31 mouse cellular contexts compared by ENCODE assay signal in the genomic region with DNA sequence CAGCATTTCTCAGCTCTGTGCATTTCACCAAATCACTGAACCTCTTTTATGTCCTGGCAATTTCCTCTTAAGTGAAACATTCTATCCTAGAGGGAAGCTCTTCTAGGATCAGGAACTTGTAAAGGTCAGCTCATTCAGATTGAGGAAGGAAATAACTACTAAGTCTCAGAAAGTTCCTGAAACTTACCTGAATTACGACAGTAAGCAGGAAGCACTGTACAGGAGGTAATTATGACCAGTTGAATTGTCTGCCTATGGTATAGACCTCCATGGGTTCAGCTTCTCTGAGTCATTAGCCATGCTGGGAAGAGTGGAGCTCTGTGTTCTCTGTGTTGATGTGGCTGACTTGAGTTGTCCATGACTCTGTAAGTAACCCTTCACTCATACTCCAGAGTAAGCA.
"Had no signal": no experiment of that assay in that cellular context is flagged by ENCODE, and none has a peak within 500 bp of the region (broad histone marks: within the 10 kb centered on the region; RNA-seq: fewer than 3 reads in every experiment).

No protein-coding gene starts in this region.

- H3K4me3 ChIP-seq: left cerebral cortex, adult 2 months; limb, embryonic 10.5 days; limb, embryonic 12.5 days; limb, embryonic 13.5 days; limb, embryonic 15.5 days; liver, embryonic 12.5 days; liver, embryonic 13.5 days; liver, embryonic 15.5 days; lung, embryonic 15.5 days; megakaryocyte, embryonic 14.5 days; midbrain, embryonic 10.5 days; midbrain, embryonic 12.5 days; midbrain, embryonic 13.5 days; midbrain, embryonic 15.5 days; myocyte had no signal

- H3K27ac ChIP-seq: left cerebral cortex, adult 2 months; limb, embryonic 10.5 days; limb, embryonic 12.5 days; limb, embryonic 13.5 days; limb, embryonic 15.5 days; liver, embryonic 12.5 days; liver, embryonic 13.5 days; liver, embryonic 14.5 days; liver, embryonic 15.5 days; lung, embryonic 15.5 days; macrophage; midbrain, embryonic 10.5 days; midbrain, embryonic 12.5 days; midbrain, embryonic 13.5 days; midbrain, embryonic 15.5 days had no signal

- H3K36me3 ChIP-seq: limb, embryonic 10.5 days; limb, embryonic 12.5 days; limb, embryonic 15.5 days; liver, embryonic 12.5 days; liver, embryonic 13.5 days; liver, embryonic 15.5 days; lung, embryonic 15.5 days had no signal

- ATAC-seq: liver, embryonic 12.5 days; liver, postnatal 0 days; lung, postnatal 0 days; midbrain, embryonic 13.5 days; midbrain, embryonic 15.5 days; midbrain, embryonic 16.5 days had no signal

- H3K4me2 ChIP-seq: limb, embryonic 12.5 days; limb, embryonic 13.5 days; limb, embryonic 15.5 days; liver, embryonic 11.5 days; liver, embryonic 12.5 days; liver, embryonic 13.5 days; liver, embryonic 15.5 days; lung, embryonic 14.5 days; lung, embryonic 15.5 days; midbrain, embryonic 11.5 days; midbrain, embryonic 12.5 days; midbrain, embryonic 13.5 days; midbrain, embryonic 15.5 days had no signal

- DNase-seq: layer of hippocampus, postnatal 36 days; left cerebral cortex, postnatal 4 days; liver; liver, embryonic 13.5 days; liver, postnatal 0 days; lung, adult 18-20 months; lung, adult 2 months; lung, embryonic 14.5 days; lung, postnatal 10 days; lung, postnatal 14 days; lung, postnatal 36 days had no signal

- H3K9me3 ChIP-seq: limb, embryonic 10.5 days; limb, embryonic 12.5 days; limb, embryonic 13.5 days; limb, embryonic 15.5 days; liver, embryonic 12.5 days; liver, embryonic 13.5 days; liver, embryonic 15.5 days; lung, embryonic 15.5 days; midbrain, embryonic 10.5 days; midbrain, embryonic 12.5 days; midbrain, embryonic 13.5 days; midbrain, embryonic 15.5 days had no signal

- H3K4me1 ChIP-seq: limb, embryonic 12.5 days; limb, embryonic 13.5 days; limb, embryonic 15.5 days; liver, embryonic 12.5 days; liver, embryonic 13.5 days; liver, embryonic 15.5 days; lung, embryonic 15.5 days; megakaryocyte, embryonic 14.5 days; midbrain, embryonic 10.5 days; midbrain, embryonic 12.5 days; midbrain, embryonic 13.5 days; midbrain, embryonic 15.5 days had no signal

- H3K27me3 ChIP-seq: limb, embryonic 12.5 days; limb, embryonic 13.5 days; limb, embryonic 15.5 days; liver, embryonic 12.5 days; liver, embryonic 13.5 days; liver, embryonic 15.5 days; lung, embryonic 15.5 days; midbrain, embryonic 12.5 days; midbrain, embryonic 13.5 days; midbrain, embryonic 15.5 days had no signal

- H3K9ac ChIP-seq: limb, embryonic 12.5 days; limb, embryonic 13.5 days; limb, embryonic 15.5 days; liver, embryonic 12.5 days; liver, embryonic 13.5 days; liver, embryonic 14.5 days; liver, embryonic 15.5 days; liver, postnatal 0 days; lung, embryonic 14.5 days; lung, embryonic 15.5 days; midbrain, embryonic 12.5 days; midbrain, embryonic 13.5 days; midbrain, embryonic 15.5 days had no signal
